Mouse (Mus musculus): Measurements from ENCODE around the gene Tcte2.

DNA sequence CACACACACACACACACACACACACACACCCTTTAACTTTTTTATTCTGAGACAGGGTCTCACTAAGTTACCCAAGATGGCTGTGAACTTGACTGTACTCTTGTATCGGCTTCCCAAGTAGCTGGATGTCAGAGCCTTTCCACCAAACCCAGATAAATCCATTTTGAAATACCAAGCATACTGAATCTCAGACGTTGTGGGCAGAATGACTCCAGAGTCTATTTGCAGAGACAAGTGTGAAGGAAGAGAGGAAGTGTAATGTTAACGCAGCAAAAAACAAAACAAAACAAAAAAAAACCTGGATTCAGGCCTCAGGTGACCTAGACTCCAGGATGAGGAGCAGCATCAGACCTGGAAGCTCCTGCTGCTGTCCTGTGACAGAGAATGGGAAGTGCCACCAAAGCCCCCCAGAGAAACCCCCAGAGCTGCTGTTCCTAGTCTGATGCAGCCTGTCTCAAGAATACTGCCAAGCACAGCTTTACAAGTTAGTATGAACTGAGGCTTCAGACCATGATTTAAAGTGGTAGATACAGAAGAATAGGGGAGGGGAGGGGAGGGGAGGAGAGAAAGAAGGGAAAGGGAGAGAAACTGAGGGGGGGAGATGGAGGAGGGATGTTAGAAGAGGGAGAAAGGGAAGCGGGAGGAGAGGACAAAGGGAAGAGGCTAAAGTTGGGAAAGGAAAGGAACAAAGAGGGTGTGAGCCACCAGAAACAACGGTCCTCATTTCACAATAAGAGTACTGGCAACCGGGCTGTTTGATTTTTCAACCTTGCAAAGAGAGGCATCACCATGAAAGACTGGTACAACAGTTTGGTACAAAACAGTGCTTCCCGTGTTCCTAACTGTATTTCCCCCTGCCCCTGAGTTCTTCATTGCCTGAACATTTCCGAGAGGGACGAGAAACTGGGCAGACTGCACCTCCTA, 84.1 kb downstream of the Tcte2 start:
- no peak for TF ChIP-seq CTCF (IDR thresholded peaks at IDR 0.05; ENCODE audit: borderline replicate concordance, insufficient read depth, low read length)
- TF ChIP-seq POLR2A (IDR thresholded peaks at IDR 0.05; ENCODE audit: low read depth, low read length), result no peak

Data from embryonic fibroblast, embryonic 13.5 days (primary cell).